ENCODE assay signal across 19 mouse cellular contexts in the genomic region with DNA sequence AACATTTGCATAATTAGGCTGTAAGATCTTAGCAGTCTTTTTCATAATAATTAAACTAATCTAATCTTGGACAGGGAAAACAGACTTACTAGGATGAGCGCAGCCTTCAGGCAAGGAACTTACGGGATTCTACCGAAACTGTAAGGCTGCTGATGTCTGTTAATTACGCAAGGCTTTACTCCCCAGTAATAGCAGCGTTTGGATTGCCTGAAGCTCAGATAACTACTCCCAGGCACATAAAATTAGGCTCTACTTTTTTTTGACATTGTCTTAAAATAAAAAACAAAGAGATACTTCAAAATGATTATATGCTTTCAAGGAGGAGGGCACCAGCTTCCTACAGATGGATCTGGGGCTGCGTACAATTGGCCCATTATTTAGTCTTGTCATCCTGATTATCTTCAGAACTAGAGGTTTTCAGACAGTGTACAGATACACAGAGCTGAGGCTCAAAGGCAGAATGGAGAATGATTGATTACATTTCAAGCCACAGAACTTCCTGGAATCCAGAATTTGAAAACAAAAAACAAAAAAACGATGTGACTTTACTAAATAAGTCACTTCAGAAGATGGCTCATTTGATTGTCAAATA.
DNase-seq lines count a peak whose midpoint lies in the region; ATAC-seq and TF ChIP-seq lines count a peak whose summit lies in the region.
"Had no signal": no experiment of that assay in that cellular context is flagged by ENCODE, and none has a peak within 500 bp of the region (broad histone marks: within the 10 kb centered on the region; RNA-seq: fewer than 3 reads in every experiment).

No protein-coding gene starts in this region.

- no peak overlapping the region for H3K27ac ChIP-seq in midbrain, embryonic 15.5 days
- H3K27ac ChIP-seq: limb, embryonic 15.5 days; macrophage; neural tube, embryonic 12.5 days had no signal

- TF ChIP-seq CTCF in brain, embryonic 14.5 days (IDR thresholded peaks at IDR 0.05; ENCODE audit: borderline replicate concordance, extremely low read depth, insufficient read depth, insufficient read length) = no peak

- no peak for TF ChIP-seq POLR2A in brain, embryonic 14.5 days (IDR thresholded peaks at IDR 0.05; ENCODE audit: borderline replicate concordance, extremely low read depth, insufficient read depth, insufficient read length, poor library complexity, severe bottlenecking)

- H3K9me3 ChIP-seq in midbrain, embryonic 15.5 days = no peaks in the 10 kb centered on the region
- H3K9me3 ChIP-seq: limb, embryonic 15.5 days; neural tube, embryonic 12.5 days had no signal

- H3K4me3 ChIP-seq in midbrain, embryonic 15.5 days = no peak overlapping the region
- H3K4me3 ChIP-seq: erythroblast, embryonic 14.5 days; limb, embryonic 15.5 days; neural tube, embryonic 12.5 days had no signal

- no peak overlapping the region for H3K4me2 ChIP-seq in midbrain, embryonic 15.5 days
- H3K4me2 ChIP-seq: limb, embryonic 15.5 days; neural tube, embryonic 12.5 days had no signal

- H3K4me1 ChIP-seq in midbrain, embryonic 15.5 days = no peaks in the 10 kb centered on the region
- H3K4me1 ChIP-seq: limb, embryonic 15.5 days; neural tube, embryonic 12.5 days had no signal

- H3K27me3 ChIP-seq in midbrain, embryonic 15.5 days (replicated peaks) = no peaks in the 10 kb centered on the region
- H3K27me3 ChIP-seq: limb, embryonic 15.5 days; neural tube, embryonic 12.5 days had no signal

- WGBS in midbrain, embryonic 15.5 days = 69% methylated on average over 7 of the region's 7 CpGs

- DNase-seq in heart, adult 11 months = peak; percentile 53
- DNase-seq in heart, postnatal 4 days = no peak
- DNase-seq in Muller cell, postnatal 12 days (ENCODE audit: inconsistent ontology term) = peak; percentile 43
- DNase-seq in brain, embryonic 14.5 days (ENCODE audit: low read depth) = peak; percentile 61
- no peak for DNase-seq in gastrocnemius, postnatal 4 days (ENCODE audit: low spot score in 2 of 2)
- DNase-seq in layer of hippocampus, postnatal 14 days (ENCODE audit: low spot score in 2 of 2) = no peak
- DNase-seq in lung, postnatal 36 days = no peak
- DNase-seq: adrenal gland, postnatal 25 days; cerebellum, adult 9-10 months; kidney, adult 2 months; kidney, postnatal 36 days; layer of hippocampus, adult 9-11 months; liver, postnatal 0 days; right cerebral cortex, postnatal 4 days had no signal

- peak; percentile 75; the same call in 1 of the 2 replicates for ATAC-seq in midbrain, embryonic 15.5 days (replicated peaks)
- ATAC-seq: liver, postnatal 0 days had no signal

- H3K36me3 ChIP-seq in midbrain, embryonic 15.5 days (replicated peaks) = no peaks in the 10 kb centered on the region
- H3K36me3 ChIP-seq: limb, embryonic 15.5 days; neural tube, embryonic 12.5 days had no signal

- H3K9ac ChIP-seq in midbrain, embryonic 15.5 days = no peak overlapping the region
- H3K9ac ChIP-seq: limb, embryonic 15.5 days; liver, postnatal 0 days; neural tube, embryonic 12.5 days had no signal

Comparison
In these comparisons a context has a peak if more than half of its experiments do, and no peak if none do; other contexts are left out.
1. DNase-seq: peak in heart, adult 11 months (single experiment), Muller cell, postnatal 12 days (single experiment) and brain, embryonic 14.5 days (single experiment); none in heart, postnatal 4 days (single experiment), gastrocnemius, postnatal 4 days (0 of 2), layer of hippocampus, postnatal 14 days (0 of 2) and lung, postnatal 36 days (single experiment).